Mouse (Mus musculus) cerebellum, adult 11 months (tissue): ENCODE measurements around the gene Aph1a.
"Not testable (repeated sequence)": the region's sequence is repeated elsewhere in the genome, so short reads cannot be mapped to it uniquely, and the experiment has no call there.

Experiments
- DNase-seq: peaks from one replicate; pipeline ENCODE4 v3.0.0; 2022

Aph1a gene

DNA sequence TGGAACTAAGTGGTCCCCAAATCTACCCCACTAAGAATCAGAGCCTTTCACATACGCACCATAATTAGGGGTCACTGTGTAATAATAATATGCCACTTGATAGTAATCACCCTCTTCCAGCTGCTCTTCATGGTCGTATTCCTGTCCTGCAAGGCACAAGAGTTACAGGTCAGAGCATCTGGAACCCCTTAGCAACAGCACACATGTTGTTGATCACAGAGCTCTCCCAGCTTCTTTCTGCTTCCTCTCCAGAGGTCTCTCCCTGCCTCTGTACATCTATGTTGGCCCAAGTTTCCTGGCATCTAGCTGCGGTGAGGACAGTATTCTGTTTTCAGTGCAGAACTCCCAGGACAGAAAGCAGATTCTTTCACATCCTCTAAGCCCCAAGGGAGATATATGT is 4.1 kb upstream of the Aph1a start:
- DNase-seq: no peak

DNA sequence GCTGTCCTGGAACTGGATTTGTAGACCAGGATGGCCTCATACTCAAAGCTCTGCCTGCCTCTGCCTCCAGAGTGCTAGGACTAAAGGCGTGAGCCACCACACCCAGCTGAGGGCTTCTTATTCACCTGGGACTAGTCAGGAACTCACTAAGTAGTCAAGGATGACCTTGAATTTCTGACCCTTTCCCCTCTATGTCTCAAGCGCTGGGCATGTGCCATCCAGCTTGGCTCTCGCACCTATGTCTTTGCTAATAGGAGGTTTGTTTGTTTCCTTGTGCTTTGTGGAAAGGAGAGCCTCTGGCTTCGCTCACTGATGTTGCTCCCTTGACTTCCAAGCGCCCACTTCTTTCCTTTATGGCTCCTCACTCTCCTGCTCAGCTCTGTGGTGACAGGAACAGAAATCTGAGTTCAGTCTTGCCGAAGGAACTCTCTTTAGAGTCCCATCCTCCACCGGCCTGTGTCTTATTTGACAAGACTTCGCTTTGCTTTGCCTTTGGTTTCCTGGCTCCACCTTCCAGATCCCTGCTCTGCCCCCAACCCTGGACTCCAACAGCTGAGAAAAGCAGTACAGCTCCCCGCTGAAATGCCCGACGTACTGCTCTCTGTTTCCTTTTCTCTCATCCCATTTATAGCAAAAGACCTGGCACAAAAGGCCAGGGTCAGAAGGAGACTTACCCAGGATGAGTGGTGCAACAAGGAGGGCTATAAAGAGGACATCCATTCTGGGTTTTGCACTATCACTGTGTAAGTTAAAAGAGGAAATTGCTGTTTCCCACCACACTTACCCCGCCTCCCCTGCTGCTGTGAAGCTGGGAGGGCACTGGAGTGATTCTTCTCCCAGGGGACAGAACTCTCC is 2.3 kb upstream of the Aph1a start, which contains the start of gene BC028528:
BC028528 (minus strand) TSS at position 795 of the 855 bp plus-strand sequence.
- no peak for DNase-seq

DNA sequence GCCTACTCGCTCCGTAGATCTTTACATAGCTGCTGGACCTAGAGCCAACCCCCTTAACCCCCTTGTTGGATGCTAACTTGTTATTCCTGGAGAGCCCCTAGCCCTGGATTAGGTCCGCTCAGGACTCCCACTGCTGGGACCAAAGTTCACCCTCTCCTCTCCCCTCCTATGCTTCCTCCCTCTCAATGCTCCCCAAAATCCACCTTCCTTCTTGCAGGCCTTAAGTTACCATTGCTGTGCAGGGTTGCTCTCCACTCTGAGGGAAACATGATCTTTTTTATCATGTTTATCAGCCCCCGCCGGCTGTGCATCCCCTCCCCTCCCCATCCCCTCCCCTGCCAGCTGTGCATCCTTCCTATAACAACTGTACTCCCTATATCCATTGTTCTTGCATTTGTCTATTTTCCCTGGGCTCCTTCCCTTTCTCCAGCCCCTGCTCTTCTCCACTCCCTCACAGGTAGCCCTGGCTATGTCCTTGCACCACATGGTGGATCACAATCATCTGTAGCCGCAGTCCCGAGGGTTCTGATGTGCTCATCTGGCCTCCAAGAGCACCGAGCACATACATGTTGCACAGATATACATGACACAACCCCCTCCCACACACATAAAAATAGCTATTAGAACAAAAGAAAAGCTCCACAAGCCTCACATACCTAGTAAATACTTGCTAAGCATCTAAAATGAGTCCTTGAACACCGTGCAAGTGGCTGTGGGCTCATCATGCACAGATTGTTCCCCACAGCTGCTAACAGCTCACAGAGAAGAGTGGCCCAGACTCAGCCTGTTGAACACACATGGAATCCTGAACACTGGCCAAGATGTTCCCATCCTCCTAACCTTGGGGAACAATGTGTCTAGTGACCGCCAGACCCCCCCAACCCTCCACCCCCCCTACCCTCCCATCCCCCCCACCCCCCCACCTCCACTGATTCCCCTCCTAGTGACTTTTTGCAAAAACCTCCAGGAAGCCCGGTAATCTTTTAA is 1.4 kb upstream of the Aph1a start:
- no peak for DNase-seq

DNA sequence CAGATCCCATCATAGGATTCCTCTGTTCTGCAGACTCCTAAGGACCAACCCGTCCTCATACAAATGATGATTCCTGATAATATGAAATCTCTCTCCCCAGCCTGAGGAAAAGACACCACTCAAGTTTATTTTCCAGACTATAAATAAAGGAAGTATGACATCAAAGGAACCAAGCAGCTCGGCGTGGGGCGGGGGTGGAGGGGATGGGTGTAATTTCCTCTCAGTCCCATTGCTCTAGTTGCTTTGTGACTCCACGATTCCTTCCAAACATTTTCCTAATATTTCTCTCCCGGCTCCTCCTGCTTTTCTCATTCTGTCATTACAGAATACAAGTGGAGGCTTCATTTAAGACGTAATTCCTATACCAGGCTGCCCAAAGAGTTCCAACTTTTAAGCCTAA is 643 bp upstream of the Aph1a start:
- no peak for DNase-seq

DNA sequence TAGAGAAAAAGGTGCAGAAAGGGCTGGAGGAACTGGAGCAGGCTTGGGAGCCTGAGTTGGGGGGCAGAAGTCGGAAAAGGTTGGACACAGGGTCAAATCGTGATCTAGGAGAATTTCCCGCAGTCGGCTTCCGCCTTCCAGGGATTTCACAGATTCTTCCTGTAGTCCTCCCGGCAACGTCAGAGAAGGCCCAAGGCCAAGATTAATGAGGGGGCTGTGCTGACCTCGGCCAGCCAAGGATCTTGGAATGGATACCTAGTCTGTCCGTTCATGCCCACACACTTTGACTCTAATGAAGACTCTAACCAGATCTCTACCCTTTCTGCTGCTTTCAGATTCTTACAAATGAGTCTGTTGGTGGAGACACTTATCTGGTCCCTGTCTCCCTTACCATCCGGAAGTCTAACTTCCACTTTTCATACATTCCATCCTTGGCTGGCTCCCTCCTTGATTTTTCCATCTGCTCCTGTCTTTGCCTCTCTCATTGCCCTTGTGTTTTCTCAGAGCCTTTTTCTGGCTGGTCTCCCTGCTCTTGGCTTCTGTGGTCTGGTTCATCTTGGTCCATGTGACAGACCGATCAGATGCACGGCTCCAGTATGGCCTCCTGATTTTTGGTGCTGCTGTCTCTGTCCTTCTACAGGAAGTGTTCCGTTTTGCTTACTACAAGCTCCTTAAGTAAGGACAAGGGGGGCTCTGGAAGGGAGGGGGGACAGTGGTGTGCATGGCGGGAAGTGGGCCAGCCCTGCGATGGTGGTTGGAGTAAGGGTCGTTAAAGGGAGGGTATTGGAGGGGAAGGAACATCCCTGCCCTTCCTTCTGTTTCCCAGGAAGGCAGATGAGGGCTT is 770 bp downstream of the Aph1a start:
- peak; percentile 50 for DNase-seq

DNA sequence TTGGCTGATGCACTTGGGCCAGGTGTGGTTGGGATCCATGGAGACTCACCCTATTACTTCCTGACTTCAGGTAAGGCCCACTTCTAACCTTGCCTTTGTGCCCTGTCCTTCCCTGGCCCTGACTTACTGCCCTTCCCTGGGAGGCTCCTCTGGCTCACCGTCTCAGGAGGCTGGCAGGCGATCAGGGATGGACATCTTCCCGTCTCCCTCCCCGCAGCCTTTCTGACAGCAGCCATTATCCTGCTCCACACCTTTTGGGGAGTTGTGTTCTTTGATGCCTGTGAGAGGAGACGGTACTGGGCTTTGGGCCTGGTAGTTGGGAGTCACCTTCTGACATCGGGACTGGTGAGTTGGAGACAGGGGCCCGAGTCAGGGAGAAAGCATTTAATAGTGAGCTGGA is 1.7 kb downstream of the Aph1a start:
- not testable (repeated sequence) for DNase-seq

DNA sequence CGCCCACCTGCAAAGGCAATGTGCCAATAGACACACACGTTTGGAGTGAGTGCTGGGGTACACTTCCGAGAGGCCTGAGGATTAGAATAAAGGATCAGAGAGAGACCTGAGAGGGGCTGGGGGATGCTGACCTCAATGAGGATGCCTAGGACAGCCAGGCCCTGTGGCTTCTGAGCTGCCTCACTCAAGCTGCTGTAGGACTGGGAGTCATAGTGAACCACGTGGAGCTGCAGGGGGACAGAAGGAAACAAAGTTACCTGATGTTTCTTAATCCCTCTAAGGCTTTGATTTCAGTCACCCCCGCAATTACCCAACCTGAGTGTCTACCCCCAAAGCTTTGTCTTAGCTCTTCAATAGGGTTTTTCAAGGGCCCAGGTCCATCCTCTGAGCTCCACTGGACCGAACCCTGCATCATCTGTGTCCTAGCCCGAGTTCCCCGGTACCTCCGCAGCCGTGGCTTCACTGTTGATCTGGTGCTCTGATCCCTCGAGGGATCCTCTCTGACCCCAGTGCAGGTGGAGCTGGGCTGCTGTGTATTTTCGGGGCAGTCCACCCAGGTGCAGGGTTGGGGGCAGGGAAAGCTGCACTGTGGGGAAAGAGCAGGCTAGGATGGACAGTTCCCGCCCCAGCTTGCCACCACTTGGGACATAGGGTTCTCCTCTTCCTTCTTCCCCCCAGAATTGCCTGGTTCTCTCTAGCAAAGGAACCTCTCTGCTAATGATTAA is 6.2 kb downstream of the Aph1a start:
- no peak for DNase-seq

DNA sequence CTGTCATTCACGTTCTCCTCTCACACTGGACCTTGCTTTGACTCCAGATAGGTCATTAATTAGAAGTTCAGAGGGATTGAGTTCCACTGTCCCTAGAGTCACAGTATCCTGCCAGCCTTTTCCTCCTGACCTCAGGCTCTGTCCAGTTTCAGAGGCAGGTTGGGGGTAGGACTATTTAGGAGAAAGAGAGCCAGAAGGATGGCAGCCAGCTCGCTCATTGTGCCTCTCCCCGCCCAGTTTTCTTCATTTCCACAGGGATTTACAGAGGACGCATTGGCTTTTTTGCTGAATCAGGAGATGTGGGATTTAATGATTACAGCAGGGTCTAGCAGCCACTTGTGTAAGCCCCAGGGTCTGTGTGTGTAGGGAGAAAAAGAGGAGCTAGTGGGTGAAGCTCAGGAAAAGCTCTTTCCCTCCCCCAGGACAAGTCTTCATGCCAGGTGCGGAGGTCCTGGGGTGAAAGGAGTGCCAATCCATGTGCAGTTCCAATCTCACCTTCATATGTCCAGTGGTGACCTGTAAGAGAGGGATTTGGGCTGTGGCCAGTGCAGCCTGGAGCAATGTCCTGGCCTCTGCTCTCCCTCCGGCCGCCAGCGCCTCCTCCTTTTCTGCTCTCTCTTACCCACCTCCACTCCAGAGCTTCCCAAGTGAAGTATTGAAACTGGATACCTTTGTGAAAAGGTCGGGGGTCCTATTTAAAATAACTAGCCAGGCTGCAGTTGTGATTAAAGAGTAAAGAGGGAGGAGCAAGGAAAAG is 8.0 kb downstream of the Aph1a start:
- DNase-seq: no peak

DNA sequence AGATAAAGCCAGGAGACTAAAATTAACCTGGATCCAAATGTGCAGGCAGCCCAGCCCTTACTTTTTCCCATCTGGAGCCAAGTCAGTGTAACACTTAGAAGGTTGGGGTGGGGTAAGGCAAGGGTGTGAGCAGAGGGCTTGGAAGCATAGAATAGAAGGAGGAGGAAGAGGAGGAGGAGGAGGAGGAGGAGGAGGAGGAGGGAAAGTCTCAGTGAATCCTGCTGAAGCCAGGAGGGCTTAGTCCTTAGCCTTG is 8.5 kb downstream of the Aph1a start:
- no peak for DNase-seq

DNA sequence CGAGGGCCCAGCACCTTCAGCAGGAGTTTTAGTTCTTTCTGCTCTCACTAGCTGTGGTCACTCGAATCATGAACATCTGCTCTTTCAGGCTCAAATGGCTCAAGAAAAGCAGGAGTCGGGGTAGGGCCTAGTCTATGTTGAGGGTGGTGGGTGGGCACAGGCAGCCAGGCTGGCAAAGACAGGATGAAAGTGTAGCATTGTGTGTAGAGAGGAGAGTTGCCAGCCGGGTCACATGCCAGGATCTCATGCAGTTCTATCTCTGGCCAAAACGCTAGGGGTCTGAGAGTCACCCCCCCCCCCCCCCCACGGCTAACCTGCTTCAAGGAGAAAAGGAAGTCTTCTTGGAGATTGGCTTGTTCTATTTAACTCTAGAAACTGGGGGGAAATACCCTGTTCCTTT is 8.9 kb downstream of the Aph1a start:
- DNase-seq: no peak

DNA sequence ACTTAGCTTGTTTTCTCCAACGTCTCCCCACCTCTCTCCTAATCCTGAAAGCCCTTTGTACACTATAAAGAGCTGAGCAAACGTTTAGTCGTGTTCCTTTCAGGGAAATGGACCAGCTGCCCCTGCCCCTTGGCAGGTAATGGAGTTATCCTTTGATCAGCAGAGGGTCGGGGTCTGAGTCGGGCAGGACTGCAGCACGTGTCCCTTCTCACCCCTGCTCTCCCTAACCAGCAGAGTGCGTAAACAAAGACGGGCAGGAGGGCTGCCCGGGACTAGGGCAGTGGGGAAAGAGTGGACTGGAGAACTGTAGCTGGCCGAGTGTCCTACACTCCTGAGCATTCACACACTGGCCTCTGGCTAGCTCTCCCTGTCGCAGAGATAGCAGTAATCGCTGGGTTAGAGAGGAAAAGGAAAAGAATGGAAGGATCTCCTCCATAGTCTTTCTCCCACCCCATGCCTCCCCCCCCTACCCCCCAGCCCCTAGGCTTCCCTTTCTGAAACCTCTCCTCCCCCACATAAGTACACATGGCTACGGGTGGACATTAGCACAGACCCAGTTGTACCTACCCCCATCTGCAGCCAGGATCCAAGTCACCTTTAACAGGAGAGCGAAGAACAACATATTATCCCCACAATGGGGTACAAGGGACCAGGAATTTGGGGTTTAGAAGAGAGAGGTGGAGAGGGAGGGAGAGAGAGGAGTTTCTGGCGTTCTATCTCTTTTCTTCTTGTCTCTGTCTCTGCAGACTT is 10.2 kb downstream of the Aph1a start:
- no peak for DNase-seq

DNA sequence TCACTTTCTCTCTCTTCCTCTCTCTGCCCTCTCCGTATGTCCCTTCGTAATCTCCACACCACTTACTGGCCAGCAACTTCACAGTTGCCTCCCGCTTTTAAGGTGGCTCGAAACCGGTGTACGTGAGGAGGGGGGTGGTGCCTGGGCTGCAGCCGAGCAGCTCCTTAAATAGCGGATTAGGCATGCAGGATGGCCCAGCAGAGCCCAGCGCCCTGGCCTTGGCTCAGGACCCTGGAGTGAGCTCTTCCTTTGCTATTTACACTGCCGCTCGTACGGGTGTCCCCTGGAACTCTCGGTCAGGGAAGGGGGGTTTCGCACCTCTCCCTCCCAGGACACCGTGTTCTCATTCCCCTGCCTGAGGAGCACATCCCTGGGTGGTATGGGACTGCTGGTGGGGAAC is 10.8 kb downstream of the Aph1a start, which contains the start of gene Car14:
Car14 (minus strand) TSS at position 124 of the 400 bp plus-strand sequence.
- no peak for DNase-seq

DNA sequence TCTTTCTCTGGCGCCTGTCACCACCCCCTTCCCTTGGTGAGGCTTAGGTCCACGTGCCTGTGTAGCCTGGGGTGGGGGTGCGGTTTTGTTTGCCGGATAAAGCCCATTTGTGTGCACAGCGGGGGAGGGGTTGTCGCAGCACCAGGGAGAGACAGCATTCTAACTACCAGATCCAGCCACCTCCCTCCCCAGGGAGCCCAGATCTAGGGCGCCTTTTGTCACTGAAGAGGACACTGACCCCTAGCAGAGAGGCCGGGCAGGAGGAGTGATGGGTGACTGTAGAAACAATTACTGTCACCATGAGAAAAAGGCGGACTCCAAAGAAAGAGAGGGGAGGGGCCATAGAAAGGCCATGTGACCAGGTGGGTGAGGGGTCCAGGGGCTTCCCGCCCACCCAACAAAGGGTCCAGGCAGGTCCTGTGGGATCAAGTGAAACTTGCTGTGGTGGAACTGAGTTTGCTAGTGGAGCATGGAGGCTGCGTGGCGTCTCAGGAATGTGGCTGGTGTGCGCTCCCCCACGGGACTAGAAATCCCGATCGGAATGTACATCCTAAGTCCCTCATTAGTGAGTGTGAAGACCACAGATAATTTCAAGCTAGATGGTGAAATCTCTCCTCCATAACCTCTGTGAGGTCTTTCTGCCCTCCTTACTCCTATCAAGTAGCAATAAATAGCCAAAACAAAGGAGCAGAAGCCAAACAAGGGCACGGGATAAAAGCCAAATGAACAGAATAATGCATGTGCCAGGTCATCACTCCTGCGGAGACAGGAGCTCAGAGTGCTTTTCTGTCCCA is 11.6 kb downstream of the Aph1a start:
- peak; percentile 39 for DNase-seq

DNA sequence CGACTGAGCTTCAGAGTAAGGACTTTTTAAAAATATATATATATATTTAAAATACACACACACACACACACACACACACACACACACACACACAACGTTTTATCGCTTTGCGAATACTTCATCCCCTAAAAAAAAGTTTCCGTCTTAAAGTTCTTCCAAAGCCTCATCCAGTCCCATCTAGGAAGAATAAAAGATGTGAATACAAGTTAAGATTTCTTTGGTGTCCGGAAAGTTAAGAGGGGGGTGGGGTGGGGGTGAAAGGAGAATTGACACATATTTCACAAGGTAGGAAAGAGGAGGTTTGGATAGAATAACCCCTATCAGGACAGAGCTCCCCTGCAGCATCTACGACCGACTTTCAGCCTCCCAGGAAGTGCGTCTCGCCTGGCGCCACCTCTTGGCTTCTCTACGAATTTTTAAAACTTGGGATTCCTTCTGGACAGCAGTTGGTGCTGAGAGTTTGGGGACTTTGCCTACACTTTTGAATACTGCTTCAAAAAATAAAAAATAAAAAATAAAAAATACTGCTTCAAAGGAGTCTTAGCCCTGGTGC is 12.2 kb downstream of the Aph1a start:
- DNase-seq: peak; percentile 34

DNA sequence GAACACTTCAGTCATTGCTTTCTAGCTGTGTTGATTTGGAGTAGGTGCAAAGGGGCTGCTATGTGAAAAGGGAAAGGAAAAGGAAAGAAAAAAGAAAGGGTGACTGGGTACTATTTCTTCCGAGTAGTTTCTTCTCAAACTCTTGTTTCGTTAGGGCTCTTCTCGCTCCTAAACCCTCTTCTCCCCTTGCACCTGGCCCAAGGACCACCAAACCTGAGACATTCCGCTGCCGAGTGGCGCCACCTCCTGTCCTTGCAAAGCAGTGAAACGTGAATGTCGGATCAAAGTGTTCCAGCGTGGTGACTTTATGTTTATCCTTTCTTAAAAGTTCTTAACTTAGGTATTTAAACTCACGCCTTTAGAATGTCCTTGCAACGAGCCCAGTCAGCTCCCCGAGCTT is 13.1 kb downstream of the Aph1a start:
- no peak for DNase-seq

DNA sequence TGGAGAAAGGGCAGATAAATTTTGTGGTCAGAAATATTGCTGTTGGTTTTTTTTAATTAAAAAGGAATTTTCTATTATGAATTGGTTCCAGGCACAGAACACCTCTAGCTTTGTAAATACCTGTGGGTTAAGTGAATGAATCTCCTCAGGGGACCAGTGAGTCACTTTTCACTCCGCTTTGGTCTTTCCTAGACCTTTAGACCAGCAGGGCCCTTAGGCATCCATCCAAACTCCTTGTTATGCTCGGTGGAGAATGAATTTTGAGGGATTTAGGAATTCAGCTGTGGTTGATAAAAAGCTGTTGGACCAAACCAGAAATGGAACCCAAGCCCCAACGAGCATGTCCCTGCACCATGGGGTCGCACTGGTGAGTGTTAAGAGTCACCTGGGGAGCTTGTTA is 13.8 kb downstream of the Aph1a start:
- DNase-seq: no peak

DNA sequence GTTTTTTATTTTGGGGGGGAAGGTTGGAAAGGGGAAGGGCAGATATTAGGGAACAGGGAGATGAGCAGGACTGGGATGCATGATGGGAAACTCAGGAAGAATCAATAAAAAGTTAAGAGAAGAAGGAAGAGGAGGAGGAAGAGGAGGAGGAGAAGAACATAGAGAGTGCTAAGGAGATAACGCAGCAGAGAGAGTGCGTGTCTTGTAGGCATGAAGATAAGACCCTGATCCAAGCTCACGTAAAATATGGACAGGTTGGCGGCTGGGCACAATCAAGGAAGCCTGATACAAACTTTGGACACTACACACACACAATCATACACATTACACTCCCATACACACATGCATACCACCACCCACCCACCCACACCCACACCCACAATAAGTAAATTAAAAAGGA is 20.9 kb downstream of the Aph1a start:
- no peak for DNase-seq

DNA sequence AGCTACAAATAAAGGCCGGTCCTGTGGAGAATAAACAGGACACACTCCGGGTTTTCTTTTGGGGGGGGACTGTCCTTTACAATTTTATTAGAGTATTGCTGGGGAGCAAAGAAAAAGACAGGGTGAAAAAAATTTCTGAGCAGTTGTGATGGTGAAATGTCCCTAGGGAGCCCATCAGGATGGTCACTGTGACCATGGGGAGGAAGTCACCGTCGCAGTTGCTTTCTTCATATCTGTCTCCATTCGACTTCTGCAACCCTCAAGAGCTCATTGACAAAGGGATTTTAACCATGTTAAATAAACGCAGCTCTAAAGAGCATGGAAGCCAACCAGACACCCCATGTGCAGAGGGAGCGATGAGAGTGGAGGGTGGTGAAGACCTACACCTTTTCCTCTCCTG is 23.0 kb downstream of the Aph1a start:
- no peak for DNase-seq

DNA sequence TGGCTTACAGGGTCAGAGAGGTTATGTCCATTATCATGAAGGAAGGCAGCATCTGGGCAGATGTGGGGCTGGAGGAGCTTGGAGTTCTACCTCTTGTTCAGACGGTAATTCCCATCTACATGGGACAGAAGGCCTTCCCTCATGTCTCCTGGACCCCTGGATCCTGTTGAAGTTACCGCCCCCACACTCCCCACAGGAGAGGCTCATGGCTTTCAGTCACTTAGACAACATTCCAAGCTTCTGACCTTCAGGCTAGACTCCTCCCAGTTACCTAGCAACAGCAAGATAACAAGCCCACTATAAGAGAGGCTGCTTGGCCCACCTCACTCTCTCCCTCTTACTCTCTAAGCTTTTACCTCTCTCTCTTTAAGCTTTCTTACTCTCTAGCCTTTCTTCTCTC is 26.8 kb downstream of the Aph1a start:
- not testable (repeated sequence) for DNase-seq

DNA sequence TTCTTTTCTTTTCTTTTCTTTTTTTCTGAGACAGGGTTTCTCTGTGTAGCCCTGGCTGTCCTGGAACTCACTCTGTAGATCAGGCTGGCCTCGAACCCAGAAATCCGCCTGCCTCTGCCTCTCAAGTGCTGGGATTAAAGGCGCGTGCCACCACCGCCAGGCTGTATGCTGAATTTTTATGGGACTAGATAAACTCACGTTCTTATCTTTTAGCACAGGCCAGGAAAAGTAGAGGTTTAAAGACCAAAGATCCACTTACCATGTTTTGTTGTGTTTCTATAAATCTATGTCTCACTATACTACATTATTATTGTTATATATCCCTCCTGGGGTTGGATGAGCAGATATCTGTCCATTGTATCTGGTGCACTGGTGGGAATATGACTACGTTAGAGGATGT is 29.7 kb downstream of the Aph1a start:
- not testable (repeated sequence) for DNase-seq
